Mouse (Mus musculus): ENCODE results near the gene Tln2.

Tln2 gene

GRCm38 (mm10) chr9:67274296-67274695, 285.2 kb downstream of the Tln2 start:
- in situ Hi-C loops (cut with MboI): no loop called here

DNA sequence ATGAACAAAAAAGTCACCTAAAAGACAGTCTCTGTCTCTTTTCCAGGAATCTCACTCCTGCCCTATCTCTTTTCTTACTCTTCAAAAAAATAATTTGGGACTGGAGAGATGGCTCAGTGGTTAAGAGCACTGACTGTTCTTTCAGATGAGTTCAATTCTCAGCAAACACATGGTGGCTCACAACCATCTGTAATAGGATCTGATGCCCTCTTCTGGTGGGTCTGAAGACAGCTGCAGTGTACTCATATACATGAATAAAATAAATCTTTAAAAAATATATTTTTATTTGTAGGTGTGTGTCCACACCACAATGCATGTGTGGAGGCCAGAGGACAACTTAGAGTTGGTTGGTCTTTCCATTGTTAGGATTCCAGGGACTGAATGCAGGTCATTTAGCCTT, 286.1 kb downstream of the Tln2 start:
- in situ Hi-C loops (cut with MboI): no loop called here

DNA sequence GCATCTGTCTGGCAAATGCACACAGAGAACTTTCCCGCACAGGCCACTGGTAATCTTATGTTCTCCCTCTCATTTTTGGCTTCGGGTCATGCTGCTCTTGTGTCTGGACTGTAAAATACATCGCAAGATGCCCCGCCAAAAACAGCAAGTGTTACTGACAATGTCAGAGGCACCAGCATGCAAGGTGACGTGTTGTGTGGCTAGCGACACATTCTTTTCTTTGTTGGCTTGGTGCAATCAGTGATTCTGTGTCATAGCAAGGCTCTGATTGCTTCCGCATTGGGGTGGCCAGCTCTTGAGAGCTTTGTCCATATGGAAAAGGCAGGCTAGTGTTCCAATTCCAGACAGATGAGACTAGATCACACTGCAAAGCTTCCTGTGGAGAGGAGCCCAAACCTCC, 288.8 kb downstream of the Tln2 start:
- in situ Hi-C loops (cut with MboI): no loop called here

DNA sequence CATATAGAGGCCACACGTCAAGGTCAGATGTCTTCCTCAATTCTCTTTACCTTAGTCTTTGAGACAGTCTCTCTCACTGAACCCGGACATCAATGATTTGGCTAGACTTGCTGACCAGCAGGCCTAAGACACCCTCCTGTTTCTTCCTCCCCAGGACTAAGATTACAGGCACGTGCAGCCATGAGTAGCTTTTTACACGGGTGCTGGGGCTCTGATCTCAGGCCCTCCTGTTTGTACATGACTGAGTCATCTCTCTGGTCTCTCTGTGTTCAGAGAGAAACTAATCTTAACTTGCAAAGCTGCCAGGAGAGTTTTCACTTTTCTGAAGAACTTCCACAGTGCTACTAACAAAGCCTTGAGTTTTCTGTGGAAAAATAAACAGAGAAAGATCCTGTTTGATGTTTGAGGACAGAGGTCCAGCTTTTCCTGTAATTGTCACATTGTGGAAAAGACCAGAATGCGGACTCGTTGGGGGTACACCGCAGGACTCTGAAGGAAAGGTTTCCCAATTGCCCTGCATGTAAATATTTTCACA, 289.4 kb downstream of the Tln2 start:
- in situ Hi-C loops (cut with MboI): no loop called here

GRCm38 (mm10) chr9:67267276-67267990, 292.1 kb downstream of the Tln2 start:
- in situ Hi-C loops (cut with MboI): no loop called here

- in situ Hi-C loops (cut with MboI): no loop called here
Observed at GRCm38 (mm10) chr9:67265513-67265912, 294.0 kb downstream of the Tln2 start.

DNA sequence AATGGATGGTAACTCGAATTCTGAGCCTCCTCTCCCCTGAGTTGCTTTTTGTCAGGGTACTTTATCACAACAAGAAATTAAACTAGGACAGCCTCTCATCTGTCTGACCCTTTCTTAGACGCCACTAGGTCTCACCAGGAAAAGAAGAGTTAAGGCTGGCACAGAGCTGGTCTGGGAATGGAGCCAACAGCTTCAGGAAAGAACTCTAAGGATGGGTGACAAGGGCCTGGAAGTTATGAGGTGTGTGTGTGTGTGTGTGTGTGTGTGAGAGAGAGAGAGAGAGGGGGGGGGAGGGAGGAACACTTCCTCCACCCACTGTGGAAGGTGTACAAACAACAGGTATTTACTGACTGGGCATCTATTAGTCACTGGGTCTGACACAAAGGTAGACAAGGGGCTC, 294.6 kb downstream of the Tln2 start:
- in situ Hi-C loops (cut with MboI): no loop called here

DNA sequence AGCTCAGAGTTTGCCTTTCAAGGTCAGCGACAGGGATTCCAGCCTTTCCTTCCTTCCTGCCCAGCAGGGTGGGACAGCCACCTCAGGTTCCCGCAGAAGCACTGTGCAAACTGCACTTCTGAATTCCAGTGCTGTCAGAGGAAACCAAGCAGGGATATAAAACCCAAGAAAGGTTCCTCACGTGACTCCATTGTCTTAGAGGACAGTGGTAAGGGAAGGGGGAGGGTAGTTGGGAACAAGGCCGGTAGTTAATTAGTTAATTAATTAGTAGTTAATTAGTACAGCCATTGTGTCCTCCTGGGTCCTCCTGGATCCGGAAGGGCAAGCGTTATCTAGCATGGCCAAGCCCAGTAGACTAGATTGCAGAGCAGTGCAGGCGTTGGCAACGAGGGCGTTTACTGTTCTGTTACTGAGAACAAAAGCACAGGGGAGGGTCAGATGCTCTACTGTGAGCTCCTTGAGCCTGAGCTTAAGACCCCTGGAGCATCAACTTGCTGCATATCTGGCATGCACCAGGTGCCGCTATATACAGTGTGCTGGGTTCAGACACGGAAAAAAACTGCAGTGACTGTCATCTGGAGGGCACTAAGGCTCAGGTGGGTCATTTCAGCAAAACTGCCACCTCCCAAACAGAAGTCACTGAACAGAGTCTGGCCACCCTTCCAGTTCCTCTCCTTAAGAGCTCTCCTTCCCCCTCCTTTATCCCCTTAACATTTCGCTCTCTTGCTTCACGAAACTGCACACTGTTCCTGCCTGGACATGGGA, 298.5 kb downstream of the Tln2 start:
- in situ Hi-C loops (cut with MboI): no loop called here

- in situ Hi-C loops (cut with MboI): no loop called here
Observed at GRCm38 (mm10) chr9:67250141-67250540, 309.4 kb downstream of the Tln2 start.

- in situ Hi-C loops (cut with MboI): no loop called here
Observed at GRCm38 (mm10) chr9:67247365-67247950, 312.0 kb downstream of the Tln2 start.

DNA sequence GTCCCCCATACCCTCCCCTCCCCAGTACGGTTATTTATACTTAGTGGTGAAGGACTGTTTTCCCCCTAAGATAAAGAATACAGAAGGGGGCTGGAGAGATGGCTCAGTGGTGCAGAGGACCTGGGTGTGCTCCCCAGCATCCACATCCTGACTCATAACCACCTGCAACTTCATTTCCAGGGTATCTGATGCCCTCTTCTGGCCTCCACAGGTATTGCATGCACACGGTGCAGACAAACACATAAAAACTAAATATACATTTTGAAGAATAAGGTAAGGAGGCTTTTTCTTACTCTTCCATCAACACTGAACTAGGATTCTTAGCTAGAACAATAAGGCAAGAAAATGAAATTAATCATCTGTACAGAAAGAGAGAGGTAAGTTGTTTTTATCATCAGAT, 314.2 kb downstream of the Tln2 start:
- in situ Hi-C loops (cut with MboI): no loop called here

DNA sequence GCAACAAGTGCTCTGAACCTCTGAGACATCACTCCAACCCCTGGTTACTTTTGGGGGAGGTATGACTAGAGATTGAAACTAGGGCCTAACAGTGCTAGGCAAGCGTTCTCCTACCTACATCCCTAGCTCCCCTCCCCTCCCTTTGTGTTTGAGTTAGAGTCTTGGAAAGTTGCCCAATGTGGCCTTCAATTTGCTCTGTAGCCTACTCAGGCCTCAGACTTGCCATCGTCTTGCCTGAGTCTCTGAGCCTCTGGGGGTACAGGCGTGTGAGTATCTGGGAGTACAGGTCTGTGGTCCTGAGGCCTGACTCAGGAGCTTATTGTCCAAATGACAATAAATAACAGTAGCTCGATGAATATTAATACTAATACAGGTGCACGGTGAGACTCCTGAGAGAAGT, 317.8 kb downstream of the Tln2 start:
- in situ Hi-C loops (cut with MboI): no loop called here

DNA sequence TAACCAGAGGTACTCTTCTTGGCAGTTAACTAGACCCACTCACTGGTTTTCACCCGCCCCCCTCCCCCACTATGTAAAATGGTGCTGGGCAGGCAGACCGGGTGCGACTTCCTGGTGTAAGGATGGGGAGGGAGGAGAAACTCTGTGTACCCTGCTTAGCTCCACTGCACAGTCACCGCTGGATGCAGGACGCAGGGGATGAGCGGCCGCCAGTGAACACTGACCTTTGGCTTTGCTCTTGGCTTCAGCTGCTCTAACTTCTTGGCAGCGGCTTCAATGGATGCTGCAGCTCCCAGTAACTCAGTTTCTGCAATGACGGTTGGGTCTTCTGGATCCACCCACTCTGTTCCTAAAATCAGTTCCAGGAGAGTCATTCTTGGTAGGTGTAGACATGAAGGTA, 319.0 kb downstream of the Tln2 start:
- in situ Hi-C loops (cut with MboI): no loop called here

GRCm38 (mm10) chr9:67236987-67237386, 322.5 kb downstream of the Tln2 start:
- in situ Hi-C loops (cut with MboI): no loop called here

DNA sequence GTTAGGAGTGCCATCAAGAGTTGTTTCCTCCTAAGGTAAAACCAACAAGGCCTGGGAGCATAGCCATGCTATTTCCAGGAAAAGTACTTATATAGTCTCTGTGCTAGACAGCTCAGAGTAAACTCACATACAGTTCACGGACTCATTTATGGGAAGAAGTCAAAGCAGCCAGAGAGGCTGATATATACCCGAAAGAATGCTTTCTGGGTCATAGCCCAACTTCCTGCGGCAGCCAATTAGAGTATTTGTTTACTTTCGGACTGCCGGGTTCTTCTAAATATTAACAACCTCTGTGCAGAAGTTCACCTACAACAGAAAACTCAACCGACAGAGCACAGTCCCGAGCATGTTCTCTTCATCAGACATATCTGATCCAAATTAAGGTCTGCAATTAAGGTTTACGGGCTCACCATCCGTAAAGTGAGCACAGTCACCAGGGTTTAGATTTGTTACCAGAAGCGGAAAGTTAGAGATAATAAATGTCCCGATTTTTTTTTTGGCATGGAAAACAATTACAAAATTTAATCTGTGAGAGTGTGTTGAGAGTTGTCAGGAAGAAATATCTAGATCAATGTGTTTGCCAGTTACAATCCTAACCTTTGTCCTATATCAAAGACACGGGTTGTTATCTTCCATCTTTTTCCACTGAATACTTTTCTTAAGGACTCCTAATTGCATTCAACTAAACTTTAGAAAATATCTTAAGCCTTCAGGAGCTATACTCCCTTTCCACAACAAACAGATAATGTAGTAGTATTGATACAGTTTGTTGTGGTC, 323.9 kb downstream of the Tln2 start:
- in situ Hi-C loops (cut with MboI): no loop called here

- in situ Hi-C loops (cut with MboI): no loop called here
Observed at GRCm38 (mm10) chr9:67229033-67229432, 330.5 kb downstream of the Tln2 start.

DNA sequence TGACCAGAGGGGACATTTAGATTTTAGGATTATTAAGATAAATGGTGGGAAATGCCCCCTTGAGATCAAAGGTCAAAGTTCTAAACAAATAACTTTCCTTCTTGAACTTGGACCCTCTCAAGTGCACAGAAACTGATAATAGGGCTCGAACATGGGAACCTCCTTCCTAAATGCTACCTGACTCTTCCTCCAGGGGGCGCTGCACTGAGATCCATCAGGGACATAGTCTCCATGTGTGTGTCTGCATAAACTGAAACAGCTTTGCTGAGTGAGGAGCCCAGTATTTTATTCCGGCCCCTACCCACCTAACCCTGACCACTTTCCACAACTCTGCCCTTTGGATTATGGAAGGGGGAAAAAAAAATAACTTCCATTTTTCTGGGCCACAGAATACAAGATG, 339.1 kb downstream of the Tln2 start:
- in situ Hi-C loops (cut with MboI): no loop called here

- in situ Hi-C loops (cut with MboI): no loop called here
Observed at GRCm38 (mm10) chr9:67218001-67218400, 341.5 kb downstream of the Tln2 start.

DNA sequence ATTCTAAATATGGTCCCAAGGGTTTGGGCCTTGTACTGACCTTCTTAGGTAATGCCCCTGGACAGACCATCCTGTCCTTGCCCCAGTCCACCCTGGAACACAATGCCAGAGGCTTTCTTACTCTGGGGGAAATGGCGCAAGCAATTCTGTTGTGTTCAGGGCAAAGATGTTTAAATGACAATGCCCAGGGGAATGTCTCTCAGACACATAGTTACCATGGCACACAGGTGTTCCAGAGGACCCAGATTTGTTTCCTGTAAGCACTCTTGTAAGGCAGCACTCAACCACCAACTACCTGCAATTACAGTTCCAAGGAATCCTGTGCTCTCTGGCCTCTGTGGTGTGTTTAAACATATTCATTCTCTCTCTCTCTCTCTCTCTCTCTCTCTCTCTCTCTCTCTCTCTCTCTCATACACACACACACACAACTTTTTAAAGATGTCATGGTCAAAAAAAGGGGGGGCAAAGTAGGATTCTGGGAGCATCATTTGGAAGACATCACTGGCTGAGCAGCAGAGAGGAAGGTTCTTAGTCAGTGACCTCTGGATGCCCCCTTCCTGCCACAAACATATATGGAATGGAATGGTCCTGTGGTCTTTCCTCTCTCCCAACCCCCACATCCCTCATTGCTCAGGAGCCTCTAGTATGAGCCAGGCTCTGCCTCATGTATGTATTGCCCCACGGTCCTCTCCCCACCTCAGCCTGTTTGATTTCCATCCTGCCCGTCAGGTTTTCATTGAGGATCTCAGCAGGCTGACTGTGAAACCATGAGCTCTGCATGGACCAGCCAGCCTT, 345.1 kb downstream of the Tln2 start:
- in situ Hi-C loops (cut with MboI): no loop called here

DNA sequence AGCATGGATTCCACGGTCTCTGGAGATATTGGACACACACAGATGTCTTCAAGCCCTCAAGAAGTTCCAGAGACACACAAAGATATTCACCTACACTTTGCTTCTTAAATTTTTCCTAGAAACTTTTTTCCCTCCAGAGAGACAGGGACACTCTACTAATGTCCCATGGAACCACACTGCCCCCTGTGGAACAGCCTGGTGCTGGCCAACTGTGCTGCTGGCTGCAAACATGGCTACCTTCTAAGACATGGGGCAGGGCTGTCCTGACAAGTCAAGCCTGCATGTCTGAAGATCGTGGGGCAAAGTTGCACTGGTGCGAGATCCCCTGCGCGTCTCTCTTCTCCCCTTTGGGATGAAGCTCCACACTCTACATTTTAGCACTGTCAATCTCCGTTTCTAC, 346.2 kb downstream of the Tln2 start:
- in situ Hi-C loops (cut with MboI): no loop called here

DNA sequence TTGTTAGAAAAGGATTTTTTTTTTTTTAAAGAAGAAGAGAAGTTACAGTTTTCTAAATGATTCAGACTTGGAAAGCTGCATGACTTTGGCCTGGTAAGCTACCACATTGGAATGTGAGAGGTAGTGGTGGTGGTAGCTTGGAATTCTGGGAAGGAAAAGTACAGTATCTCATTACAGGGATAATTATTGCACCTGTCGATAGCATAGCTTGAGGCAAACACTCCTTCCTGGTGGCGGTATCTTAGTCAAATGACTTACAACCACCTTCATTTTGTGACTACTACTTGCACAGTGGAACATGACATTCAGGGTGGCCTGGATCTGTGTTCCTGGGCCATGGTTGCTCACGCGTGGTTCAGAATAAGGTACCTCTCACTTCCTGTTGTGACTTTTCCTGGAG, 348.3 kb downstream of the Tln2 start:
- in situ Hi-C loops (cut with MboI): no loop called here

All from mature B cell (primary cell).